Mouse (Mus musculus) liver, embryonic 13.5 days (tissue): ENCODE measurements around the gene Lgr4. TPM values are rescaled to one million over a fixed set of nuclear protein-coding genes. Genes with fewer than 3 reads are reported as not detected.
A peak's percentile ranks its signal among the peaks of the same experiment; 100 is the strongest.

Experiments used
- ATAC-seq: fragments of 200-750 bp; cut with Nextera tagmentation; 2 replicates; pipeline ENCODE4 v1.8.0; 2017; ENCODE audit warnings: low read depth, mild to moderate bottlenecking, moderate number of reproducible peaks, moderate library complexity
- DNase-seq: peaks from one replicate; pipeline ENCODE4 v3.0.0; 2022
- H3K27ac ChIP-seq: fragments of 300-500 bp; sonication (generic); 2 replicates; pipeline ENCODE4 v1.5.1; 2015; ENCODE audit warnings: moderate library complexity, mild to moderate bottlenecking, inconsistent platforms
- H3K27me3 ChIP-seq: fragments of 300-500 bp; sonication (generic); 2 replicates; pipeline ENCODE4 v1.6.1; 2015; ENCODE audit warnings: mild to moderate bottlenecking, inconsistent platforms
- H3K36me3 ChIP-seq: fragments of 300-500 bp; sonication (generic); 2 replicates; pipeline ENCODE4 v1.6.1; 2015; ENCODE audit warnings: mild to moderate bottlenecking, inconsistent platforms
- H3K4me1 ChIP-seq: fragments of 300-500 bp; sonication (generic); replicated peaks from 2 replicates; pipeline ENCODE4 v1.6.1; 2015; ENCODE audit warnings: inconsistent platforms
- H3K4me2 ChIP-seq: fragments of 300-500 bp; sonication (generic); 2 replicates; pipeline ENCODE4 v1.6.1; 2015; ENCODE audit warnings: inconsistent platforms, mild to moderate bottlenecking, moderate library complexity
- H3K4me3 ChIP-seq: fragments of 300-500 bp; sonication (generic); replicated peaks from 2 replicates; pipeline ENCODE4 v1.5.1; 2015; ENCODE audit warnings: mild to moderate bottlenecking, inconsistent platforms
- H3K9ac ChIP-seq: fragments of 300-500 bp; sonication (generic); 2 replicates; pipeline ENCODE4 v1.6.1; 2015; ENCODE audit warnings: mild to moderate bottlenecking, inconsistent platforms
- H3K9me3 ChIP-seq: fragments of 300-500 bp; sonication (generic); replicated peaks from 2 replicates; pipeline ENCODE4 v1.6.1; 2016; ENCODE audit warnings: inconsistent platforms
- WGBS: fragments of 180-500 bp; shearing (Covaris S2); methylation state at CpG from one replicate; pipeline ENCODE4 v1.1.7; 2015; ENCODE audit not compliant: insufficient replicate concordance; 5-methylcytosine and 5-hydroxymethylcytosine counted together
- polyA plus RNA-seq: library from polyadenylated mRNA; unstranded; fragments of >200 nt; fragmentation: Nextera tagmentation; extraction: Ambion mirVana; gene quantifications from 2 replicates; pipeline ENCODE4 v1.2.1, GENCODE M21; 2015

Lgr4 gene
- polyA plus RNA-seq, 1 experiment from 2014 or later: 3.1 TPM

DNA sequence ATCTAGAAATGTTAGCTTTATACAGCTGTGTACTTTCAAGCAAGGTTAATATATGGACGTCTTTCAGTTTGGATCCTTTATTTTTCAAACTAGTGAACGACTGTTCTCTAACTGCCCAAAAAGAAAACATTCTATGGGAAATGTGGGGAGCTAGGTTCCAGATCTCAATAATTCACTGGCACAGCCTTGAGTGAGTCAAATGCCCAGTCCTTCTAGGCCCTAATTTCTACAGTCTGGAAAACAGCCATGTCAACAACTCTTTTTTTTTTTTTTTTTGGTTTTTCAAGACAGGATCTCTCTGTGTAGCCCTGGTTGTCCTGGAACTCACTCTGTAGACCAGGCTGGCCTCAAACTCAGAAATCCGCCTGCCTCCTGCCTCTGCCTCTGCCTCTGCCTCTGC is 4.9 kb downstream of the Lgr4 start:
- ATAC-seq (no peak), DNase-seq (no peak)
- H3K4me2 ChIP-seq: no peak overlapping the region

DNA sequence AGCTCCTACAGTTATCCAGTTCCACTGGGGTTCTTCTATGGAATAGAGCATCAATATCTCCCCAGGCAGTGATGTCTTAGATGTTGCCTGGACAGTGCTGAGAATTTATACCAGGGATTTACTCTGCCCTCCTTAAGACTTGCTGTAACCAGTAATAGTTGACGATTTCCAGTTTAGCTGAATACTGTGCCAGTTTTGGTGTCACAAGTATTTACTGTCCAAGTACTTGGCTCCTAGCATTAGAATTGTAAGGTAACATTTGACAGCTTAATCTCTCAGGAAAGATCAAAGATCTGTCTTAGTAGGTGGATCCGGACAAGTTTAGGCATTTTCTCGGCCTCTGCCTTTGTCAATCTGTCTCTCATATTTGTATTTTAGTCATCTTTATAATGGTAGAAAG is 5.6 kb downstream of the Lgr4 start:
- no peak for ATAC-seq

More for the DNA sequence above, 4.9 kb downstream of the Lgr4 start:
- H3K4me1 ChIP-seq: peaks cover 42% of the 10 kb centered on the region
- H3K9me3 ChIP-seq: no peaks in the 10 kb centered on the region
- 66% methylated on average over 3 of the region's 3 CpGs for WGBS
- no peak overlapping the region for H3K27ac ChIP-seq
- no peak overlapping the region for H3K9ac ChIP-seq
- peaks cover 8% of the 10 kb centered on the region; the same call in 1 of the 2 replicates for H3K36me3 ChIP-seq
- no peaks in the 10 kb centered on the region for H3K27me3 ChIP-seq
- H3K4me3 ChIP-seq: no peak overlapping the region

GRCm38 (mm10) chr2:109923945-109924344 is 6.5 kb downstream of the Lgr4 start:
- H3K27me3 ChIP-seq: no peaks in the 10 kb centered on the region
- H3K9ac ChIP-seq: no peak overlapping the region
- WGBS: 85% methylated on average over 3 of the region's 3 CpGs

More for the DNA sequence above, 5.6 kb downstream of the Lgr4 start:
- Histone ChIP-seq H3K9me3 (no peaks in the 10 kb centered on the region), H3K4me3 (no peak overlapping the region), H3K27me3 (no peaks in the 10 kb centered on the region), H3K9ac (no peak overlapping the region), H3K36me3 (peaks cover 8% of the 10 kb centered on the region; the same call in 1 of the 2 replicates), H3K4me1 (peaks cover 42% of the 10 kb centered on the region), H3K4me2 (no peak overlapping the region), H3K27ac (no peak overlapping the region)
- no peak for DNase-seq
- WGBS: 77% methylated on average over 3 of the region's 3 CpGs

GRCm38 (mm10) chr2:109926984-109927383 is 9.5 kb downstream of the Lgr4 start:
- ATAC-seq (no peak), DNase-seq (no peak)
- Histone ChIP-seq H3K9ac (no peak overlapping the region), H3K9me3 (no peaks in the 10 kb centered on the region), H3K36me3 (peaks cover 8% of the 10 kb centered on the region; the same call in 1 of the 2 replicates), H3K27ac (no peak overlapping the region), H3K4me2 (no peak overlapping the region), H3K27me3 (no peaks in the 10 kb centered on the region), H3K4me3 (no peak overlapping the region), H3K4me1 (peaks cover 25% of the 10 kb centered on the region)
- 92% methylated on average over 4 of the region's 4 CpGs for WGBS

More at GRCm38 (mm10) chr2:109923945-109924344, 6.5 kb downstream of the Lgr4 start:
- ATAC-seq (no peak), DNase-seq (no peak)
- Histone ChIP-seq H3K36me3 (peaks cover 8% of the 10 kb centered on the region; the same call in 1 of the 2 replicates), H3K4me3 (no peak overlapping the region), H3K27ac (no peak overlapping the region), H3K4me1 (peaks cover 39% of the 10 kb centered on the region), H3K9me3 (no peaks in the 10 kb centered on the region), H3K4me2 (no peak overlapping the region)

DNA sequence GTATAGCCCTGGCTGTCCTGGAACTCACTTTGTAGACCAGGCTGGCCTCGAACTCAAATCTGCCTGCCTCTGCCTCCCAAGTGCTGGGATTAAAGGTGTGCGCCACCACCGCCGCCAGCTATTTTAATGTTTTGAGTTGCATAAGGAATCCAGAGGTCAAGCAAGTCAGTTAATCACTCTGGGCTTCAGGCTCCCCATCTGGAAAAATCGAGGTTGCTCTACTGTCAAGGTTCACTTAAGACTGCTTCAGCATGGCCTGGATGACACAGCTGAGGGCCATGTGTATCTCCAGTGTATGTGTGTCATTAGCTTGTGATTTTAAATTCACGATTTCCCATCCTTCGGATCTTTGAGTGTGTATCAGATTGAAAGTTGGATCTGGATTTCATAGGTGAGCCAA is 10.0 kb downstream of the Lgr4 start:
- WGBS: 77% methylated on average over 7 of the region's 7 CpGs
- ATAC-seq: no peak
- H3K4me3 ChIP-seq: no peak overlapping the region
- H3K27me3 ChIP-seq: no peaks in the 10 kb centered on the region
- no peak overlapping the region for H3K9ac ChIP-seq
- H3K9me3 ChIP-seq: no peaks in the 10 kb centered on the region
- H3K36me3 ChIP-seq: peaks cover 8% of the 10 kb centered on the region; the same call in 1 of the 2 replicates
- H3K4me2 ChIP-seq: no peak overlapping the region
- peaks cover 25% of the 10 kb centered on the region for H3K4me1 ChIP-seq
- H3K27ac ChIP-seq: no peak overlapping the region
- DNase-seq: no peak

DNA sequence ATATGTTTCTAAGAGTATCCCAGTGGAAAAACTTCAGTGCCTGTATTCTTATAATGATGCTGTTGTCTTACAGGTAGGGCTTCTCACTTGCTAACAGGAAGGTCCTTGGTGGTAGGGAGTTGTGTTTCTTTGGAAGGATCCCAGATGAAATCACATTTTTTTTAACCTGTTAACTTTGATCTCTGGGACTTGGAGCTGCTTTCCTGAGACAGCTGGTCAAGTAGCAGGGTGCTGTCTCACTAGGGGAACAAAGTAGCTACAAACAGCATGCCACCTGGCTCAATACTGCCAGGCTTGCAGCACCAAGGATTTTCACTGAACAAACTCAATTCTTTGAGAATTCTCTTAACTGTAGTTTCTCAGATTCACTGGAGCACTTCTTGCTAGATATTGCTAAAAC is 10.4 kb downstream of the Lgr4 start:
- Histone ChIP-seq H3K36me3 (peaks cover 8% of the 10 kb centered on the region; the same call in 1 of the 2 replicates), H3K4me2 (no peak overlapping the region), H3K4me3 (no peak overlapping the region), H3K27me3 (no peaks in the 10 kb centered on the region), H3K4me1 (peaks cover 26% of the 10 kb centered on the region), H3K27ac (no peak overlapping the region), H3K9me3 (no peaks in the 10 kb centered on the region), H3K9ac (no peak overlapping the region)
- ATAC-seq: no peak
- no peak for DNase-seq

DNA sequence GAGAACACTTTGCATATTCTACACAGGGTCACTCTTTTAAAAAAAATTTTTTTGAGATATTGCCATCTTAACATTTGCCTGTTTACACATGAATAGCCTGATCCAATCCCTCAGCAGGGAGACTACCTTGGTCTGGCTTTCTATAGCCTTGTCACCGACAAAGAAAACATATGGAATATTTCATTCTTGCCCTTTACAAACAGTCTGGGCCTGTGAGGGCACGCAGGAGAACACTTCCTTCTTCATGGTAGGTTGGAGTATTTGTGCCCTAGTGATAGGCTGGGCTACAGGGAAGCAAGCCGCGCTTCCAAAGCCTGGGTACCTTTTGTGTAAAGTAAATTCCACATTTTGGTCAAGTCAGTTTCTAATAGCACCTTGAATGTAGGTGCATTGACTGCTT is 11.3 kb downstream of the Lgr4 start:
- H3K27me3 ChIP-seq: no peaks in the 10 kb centered on the region
- 73% methylated on average over 4 of the region's 4 CpGs for WGBS
- H3K4me3 ChIP-seq: no peak overlapping the region
- H3K36me3 ChIP-seq: peaks cover 8% of the 10 kb centered on the region; the same call in 1 of the 2 replicates
- H3K4me1 ChIP-seq: peaks cover 34% of the 10 kb centered on the region
- no peak overlapping the region for H3K27ac ChIP-seq
- DNase-seq (no peak), ATAC-seq (no peak)
- H3K9me3 ChIP-seq: no peaks in the 10 kb centered on the region
- no peak overlapping the region for H3K4me2 ChIP-seq
- H3K9ac ChIP-seq: no peak overlapping the region

- 19% methylated on average over 3 of the region's 3 CpGs for WGBS
- peak; percentile 35 for DNase-seq
- H3K36me3 ChIP-seq: peaks cover 8% of the 10 kb centered on the region; the same call in 1 of the 2 replicates
- no peak overlapping the region for H3K9ac ChIP-seq
- ATAC-seq: peak; percentile 69
- peaks cover 34% of the 10 kb centered on the region for H3K4me1 ChIP-seq
- H3K27ac ChIP-seq: no peak overlapping the region
- no peak overlapping the region for H3K4me2 ChIP-seq
- H3K4me3 ChIP-seq: no peak overlapping the region
- no peaks in the 10 kb centered on the region for H3K27me3 ChIP-seq
- H3K9me3 ChIP-seq: no peaks in the 10 kb centered on the region
Measured at GRCm38 (mm10) chr2:109929256-109929655, 11.8 kb downstream of the Lgr4 start.

DNA sequence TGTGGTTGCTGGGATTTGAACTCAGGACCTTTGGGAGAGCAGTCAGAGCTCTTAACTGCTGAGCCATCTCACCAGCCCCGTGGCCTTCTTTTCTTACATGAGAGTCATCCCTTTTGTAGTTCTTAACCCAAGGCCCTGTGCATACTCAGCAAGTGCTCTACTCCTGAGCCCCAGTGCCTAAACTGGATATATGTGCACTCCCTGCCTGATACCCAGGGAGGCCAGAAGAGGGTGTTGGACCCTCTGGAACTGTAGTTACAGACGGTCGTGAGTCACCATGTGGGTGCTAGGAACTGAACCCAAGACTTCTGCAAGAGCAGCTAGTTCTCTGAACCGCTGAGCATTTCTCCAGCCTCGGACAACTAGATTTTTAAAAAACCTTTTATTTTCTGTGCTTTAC is 12.9 kb downstream of the Lgr4 start:
- Histone ChIP-seq H3K27me3 (no peaks in the 10 kb centered on the region), H3K4me1 (peaks cover 42% of the 10 kb centered on the region), H3K4me2 (no peak overlapping the region), H3K27ac (no peak overlapping the region), H3K9ac (no peak overlapping the region), H3K4me3 (no peak overlapping the region), H3K36me3 (peaks cover 8% of the 10 kb centered on the region; the same call in 1 of the 2 replicates), H3K9me3 (no peaks in the 10 kb centered on the region)
- no peak for ATAC-seq
- no peak for DNase-seq
- WGBS: 81% methylated on average over 5 of the region's 5 CpGs

- H3K9ac ChIP-seq: no peak overlapping the region
- 82% methylated on average over 4 of the region's 4 CpGs for WGBS
- ATAC-seq: no peak
- no peak overlapping the region for H3K4me3 ChIP-seq
- no peaks in the 10 kb centered on the region for H3K9me3 ChIP-seq
- H3K27me3 ChIP-seq: no peaks in the 10 kb centered on the region
- peaks cover 42% of the 10 kb centered on the region for H3K4me1 ChIP-seq
- no peak overlapping the region for H3K4me2 ChIP-seq
- no peak overlapping the region for H3K27ac ChIP-seq
- no peak for DNase-seq
- H3K36me3 ChIP-seq: peaks cover 4% of the 10 kb centered on the region; the same call in 1 of the 2 replicates
Measured at GRCm38 (mm10) chr2:109930771-109931170, 13.3 kb downstream of the Lgr4 start.

GRCm38 (mm10) chr2:109931978-109932780 is 14.7 kb downstream of the Lgr4 start:
- H3K27ac ChIP-seq: peak overlapping the region; percentile 2; the same call in 1 of the 2 replicates
- H3K36me3 ChIP-seq: no peaks in the 10 kb centered on the region
- H3K9me3 ChIP-seq: no peaks in the 10 kb centered on the region
- H3K27me3 ChIP-seq: no peaks in the 10 kb centered on the region
- peak overlapping the region; percentile 43 for H3K4me2 ChIP-seq
- peaks cover 41% of the 10 kb centered on the region for H3K4me1 ChIP-seq
- ATAC-seq: peak; percentile 30; the same call in 1 of the 2 replicates
- no peak overlapping the region for H3K9ac ChIP-seq
- WGBS: 33% methylated on average over 13 of the region's 13 CpGs
- DNase-seq: no peak
- no peak overlapping the region for H3K4me3 ChIP-seq

GRCm38 (mm10) chr2:109933151-109933550 is 15.7 kb downstream of the Lgr4 start:
- H3K4me2 ChIP-seq: peak overlapping the region; percentile 21; the same call in 1 of the 2 replicates
- DNase-seq: no peak
- 75% methylated on average over 3 of the region's 3 CpGs for WGBS
- no peaks in the 10 kb centered on the region for H3K27me3 ChIP-seq
- no peaks in the 10 kb centered on the region for H3K36me3 ChIP-seq
- H3K27ac ChIP-seq: peak overlapping the region; percentile 61
- no peak for ATAC-seq
- H3K4me3 ChIP-seq: no peak overlapping the region
- no peaks in the 10 kb centered on the region for H3K9me3 ChIP-seq
- no peak overlapping the region for H3K9ac ChIP-seq
- H3K4me1 ChIP-seq: peaks cover 41% of the 10 kb centered on the region
